Mouse (Mus musculus) frontal cortex, postnatal 14 days (tissue): ENCODE data around the gene Mcm7.

ENCODE experiments used
- DNase-seq, 2 experiments: peaks; one replicate each; pipeline ENCODE4 v3.0.0; 2022; ENCODE audit warnings: low spot score in 2 of 2

Mcm7 gene

DNA sequence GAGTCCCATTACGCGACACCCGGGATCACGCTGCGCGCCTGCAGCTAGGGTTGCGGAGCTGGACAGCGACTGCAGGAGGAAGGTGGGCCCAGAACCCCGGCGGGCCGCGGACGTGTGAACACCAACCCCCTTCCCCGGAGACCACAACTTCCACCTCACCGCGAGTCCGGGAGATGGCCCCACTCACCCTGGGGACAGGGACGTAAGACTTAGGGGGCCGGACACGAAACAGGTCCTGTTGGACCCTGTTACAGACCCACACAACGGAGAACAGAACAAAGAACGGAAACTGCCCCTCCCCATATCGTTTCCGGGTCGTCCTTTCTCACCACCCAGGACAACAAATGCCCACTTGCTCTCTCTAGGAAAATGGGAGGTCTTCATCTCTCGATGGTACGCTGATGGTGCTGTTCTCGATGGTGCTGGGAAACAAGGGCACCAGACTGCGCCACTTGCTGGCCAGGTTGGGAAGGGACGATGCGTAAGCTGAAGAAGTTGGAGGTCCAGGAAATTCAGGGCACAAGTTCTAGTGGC, 16.7 kb downstream of the Mcm7 start, which contains the start of gene Zfp113:
Zfp113 (minus strand) TSS at position 302 of the 534 bp plus-strand sequence.
- DNase-seq = peak; percentile 79 to 85

DNA sequence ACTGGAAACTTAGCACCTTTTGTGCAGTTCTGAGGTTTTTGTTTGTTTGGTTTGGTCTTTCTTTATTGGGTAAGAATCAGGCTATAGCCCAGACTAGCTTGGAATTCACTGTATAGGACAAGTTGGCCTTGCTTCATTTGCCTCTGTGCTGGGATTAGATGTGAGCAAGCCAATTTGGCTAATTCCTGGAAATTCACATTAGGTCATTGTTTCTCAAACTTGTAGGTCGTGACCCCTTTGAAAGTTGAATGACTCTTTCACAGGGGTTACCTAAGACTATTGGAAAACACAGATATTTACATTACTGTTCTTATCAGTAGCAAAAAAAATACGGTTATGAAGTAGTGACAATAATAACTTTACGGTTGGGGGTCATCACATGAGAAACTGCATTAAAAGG, 17.8 kb downstream of the Mcm7 start:
- no peak for DNase-seq

DNA sequence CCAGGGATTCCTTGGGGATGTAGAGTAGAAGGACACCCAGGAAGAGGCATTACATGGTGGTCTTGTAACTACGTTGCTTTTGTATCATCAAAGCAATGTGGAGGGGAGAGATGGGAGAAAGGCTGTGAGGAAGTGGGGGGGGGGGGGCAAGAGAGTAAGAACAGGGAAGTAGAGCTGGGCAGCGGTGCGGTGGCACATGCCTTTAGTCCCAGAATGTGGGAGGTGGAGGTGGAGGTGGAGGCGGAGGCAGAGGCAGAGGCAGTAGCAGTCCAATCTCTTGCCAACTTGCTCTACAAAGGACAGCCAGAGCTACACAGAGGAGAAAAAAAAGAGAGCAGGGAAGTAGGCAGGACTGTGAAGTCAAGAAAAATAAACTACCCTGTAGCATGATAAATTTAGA, 33.6 kb downstream of the Mcm7 start:
- no peak for DNase-seq

DNA sequence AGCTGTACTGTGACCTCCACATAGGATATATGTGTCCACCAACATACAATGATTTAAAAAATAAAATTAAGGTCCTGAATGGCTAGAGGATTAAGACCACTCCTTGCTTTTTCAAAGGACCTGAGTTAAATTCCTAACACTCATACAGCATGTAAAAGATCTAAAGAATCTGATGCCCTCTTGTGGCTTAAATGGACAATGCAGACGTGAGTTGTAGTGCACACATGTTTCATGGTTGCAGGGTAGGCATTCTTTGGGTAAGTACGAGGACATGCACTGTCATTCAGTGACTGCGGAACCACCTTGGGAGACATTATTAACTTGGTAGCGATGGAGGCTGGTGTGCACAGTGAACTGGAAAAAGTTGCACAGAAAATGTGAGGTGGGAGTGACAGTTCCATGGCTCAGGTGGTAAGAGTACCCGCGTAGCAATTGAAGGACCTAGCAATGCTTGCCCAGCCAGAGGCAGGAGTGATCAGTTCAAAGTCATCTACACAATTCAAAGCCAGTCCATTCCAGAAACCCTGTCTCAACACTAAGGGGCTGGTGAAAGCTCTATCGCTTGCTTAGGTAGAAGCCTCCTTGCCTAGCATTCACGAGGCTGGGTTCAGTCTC, 34.2 kb downstream of the Mcm7 start:
- DNase-seq = no peak

DNA sequence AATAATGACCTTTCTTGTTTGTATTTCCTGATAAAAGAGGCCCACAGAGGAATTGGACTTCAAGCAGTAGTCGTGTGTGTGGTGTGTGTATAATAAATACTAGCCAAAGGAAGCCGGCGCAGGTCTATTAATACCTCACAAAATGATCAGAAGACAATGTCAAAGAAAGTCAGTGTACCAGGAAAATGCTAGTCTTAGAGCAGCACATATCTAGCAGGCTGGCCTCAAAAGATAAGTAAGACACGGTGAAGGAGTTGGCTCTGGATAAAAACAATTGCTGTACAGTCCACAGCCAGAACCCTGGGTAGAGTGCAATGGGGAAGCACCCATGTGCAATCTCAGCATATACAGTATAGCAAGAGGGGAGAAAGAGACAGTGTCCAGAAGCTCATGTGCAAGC, 35.0 kb downstream of the Mcm7 start:
- no peak for DNase-seq

DNA sequence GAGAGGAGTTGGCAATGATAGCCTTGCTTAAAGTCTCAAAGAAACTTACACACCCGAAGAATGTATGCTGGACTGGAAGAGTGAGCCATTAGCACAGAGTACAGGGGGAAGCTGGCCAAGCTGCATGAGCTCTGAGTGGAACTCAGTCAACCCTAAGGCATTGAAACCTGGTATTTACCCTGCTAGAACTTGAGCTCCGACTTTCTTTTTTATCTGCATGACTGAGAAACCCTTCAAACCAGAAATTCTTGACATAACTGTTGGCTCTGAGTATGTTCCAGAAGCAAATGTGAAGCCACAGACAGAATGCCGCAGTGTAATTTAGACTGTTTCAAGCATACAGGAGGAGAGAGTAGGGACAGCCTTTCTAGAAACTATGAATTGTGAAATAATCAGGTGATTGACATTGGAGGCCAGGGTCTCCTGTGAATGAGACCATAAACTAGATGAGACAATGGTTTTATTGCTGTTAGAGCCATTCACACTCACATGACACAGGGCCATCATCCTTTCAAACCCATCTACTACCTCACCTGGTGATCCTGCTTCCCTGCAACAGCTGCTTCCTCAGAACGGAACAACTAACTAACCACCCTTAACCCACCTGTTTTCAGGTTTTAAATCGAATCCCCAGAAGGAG, 39.7 kb downstream of the Mcm7 start:
- DNase-seq = no peak

DNA sequence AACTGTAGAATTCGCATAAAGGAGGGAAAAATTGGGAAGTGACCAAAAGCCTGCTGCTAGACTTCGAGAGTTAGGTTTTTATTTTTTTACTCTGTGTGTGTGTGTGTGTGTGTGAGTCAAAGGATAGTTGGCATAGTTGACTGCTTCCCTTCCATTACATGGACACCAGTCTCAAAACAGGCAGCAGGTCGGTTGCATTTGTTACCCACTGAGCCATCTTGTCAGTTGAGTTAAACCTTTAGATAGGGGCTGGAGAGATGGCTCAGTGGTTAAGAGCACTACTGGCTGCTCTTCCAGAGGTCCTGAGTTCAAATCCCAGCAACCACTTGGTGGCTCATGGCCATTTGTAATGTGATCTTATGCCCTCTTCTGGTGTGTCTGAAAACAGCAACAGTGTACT, 54.2 kb downstream of the Mcm7 start:
- no peak for DNase-seq

DNA sequence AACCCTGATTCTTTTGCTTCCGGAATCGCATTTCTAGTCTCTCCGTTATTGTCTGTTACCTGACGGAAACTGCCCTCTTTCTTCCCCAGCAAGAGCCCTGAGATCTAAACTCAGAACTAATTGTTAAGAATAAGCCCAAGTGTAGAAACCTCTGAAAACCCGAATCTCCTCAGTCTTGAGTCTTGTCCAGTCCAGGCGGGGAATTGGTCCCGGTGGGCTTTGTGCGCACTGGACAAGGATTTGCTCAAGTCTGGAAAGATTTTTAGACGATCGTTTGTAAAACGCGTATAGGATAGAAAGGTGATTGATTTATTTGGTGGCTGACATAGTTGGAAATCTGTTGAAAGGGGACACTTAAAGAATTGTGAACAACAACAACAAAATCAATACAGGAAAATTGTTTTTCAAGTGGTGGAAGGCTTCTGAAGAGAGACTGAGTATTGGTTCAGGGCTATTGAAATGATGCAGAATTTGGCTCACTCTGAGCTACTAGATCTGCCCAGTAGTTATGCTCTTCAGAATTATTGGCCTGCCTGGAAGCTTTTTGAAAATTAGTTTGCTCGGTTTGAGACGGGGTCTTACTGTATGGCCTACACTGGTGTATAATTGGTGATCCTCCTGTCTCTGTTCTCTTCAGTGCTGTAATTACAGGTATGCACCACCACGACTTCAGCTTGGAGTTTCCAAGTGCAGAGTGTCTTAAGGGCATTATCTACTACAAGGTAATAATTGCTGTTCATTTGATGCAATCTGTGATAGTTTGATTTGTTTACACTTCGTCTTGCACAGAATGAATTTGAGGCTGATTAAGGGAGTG, 54.8 kb downstream of the Mcm7 start:
- DNase-seq = no peak

DNA sequence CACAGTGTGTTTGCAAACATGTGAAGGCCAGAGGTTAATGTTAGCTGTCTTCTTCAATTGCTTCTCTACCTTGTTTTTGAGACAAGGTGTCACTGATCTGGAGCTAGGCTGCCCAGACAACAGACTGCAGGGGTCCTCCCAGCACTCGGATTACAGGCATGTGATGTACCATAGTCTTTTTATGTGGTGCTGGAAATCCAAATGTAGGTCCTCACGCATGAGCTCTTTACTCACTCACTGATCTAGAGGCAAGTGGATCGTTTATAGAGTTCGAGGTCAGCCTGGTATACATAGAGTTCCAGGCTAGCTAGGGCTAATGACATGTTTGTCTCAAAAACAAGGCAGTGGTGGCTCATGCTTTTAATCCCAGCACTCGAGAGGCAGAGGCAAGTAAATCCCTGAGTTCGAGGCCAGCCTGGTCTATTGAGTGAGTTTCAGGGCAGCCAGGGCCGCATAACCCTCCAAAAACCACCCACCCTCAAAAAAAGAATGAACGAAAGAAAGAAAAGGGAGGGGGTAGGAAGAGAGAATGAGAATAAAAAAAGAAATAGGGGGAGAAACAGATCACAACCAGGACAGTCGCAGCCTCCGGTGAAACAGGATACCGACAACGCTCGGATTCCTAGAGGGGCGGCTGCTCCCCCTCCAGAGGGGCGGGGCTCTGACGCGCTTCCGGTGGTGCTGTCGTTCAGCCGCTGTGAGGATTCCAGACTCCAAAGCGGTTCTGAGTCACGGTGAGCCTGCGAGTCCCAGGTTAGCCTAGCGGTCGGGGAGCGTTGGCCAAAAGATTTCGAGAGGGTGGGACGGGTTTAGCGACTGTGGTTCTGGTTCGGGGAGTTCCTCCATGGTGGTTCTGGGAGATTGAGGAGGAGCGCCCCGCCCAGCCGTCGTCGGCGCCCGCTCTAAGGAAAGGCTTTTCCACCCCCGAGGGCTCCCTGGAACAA, 55.7 kb downstream of the Mcm7 start, which contains the start of gene Zscan21:
Zscan21 (plus strand) TSS at position 649 of the 944 bp plus-strand sequence.
- DNase-seq = peak; percentile 77 to 80
